Comparison of ENCODE assay signal across 13 mouse cellular contexts in genomic region chr9:109102541-109102940, GRCm38 (mm10). TPM values are rescaled to one million over a fixed set of nuclear protein-coding genes. Genes with fewer than 3 reads are reported as not detected.
"Had no signal": no experiment of that assay in that cellular context is flagged by ENCODE, and none has a peak within 500 bp of the region (broad histone marks: within the 10 kb centered on the region; RNA-seq: fewer than 3 reads in every experiment).

No protein-coding gene starts in this region.

- H3K4me2 ChIP-seq: limb, embryonic 15.5 days; liver, embryonic 11.5 days; lung, embryonic 14.5 days had no signal

- H3K9me3 ChIP-seq: limb, embryonic 15.5 days had no signal

- H3K4me3 ChIP-seq: layer of hippocampus, adult 2 months; limb, embryonic 15.5 days had no signal

- DNase-seq: kidney, postnatal 25 days; layer of hippocampus, adult 9-11 months; liver, postnatal 0 days; lung, embryonic 14.5 days; midbrain, embryonic 14.5 days; thymus, postnatal 25 days had no signal

- H3K27ac ChIP-seq: kidney, postnatal 0 days; limb, embryonic 15.5 days; liver, embryonic 14.5 days; macrophage had no signal

- H3K27me3 ChIP-seq: limb, embryonic 15.5 days had no signal

- ATAC-seq: liver, postnatal 0 days; lung, postnatal 0 days had no signal

- H3K9ac ChIP-seq: limb, embryonic 15.5 days; liver, embryonic 14.5 days; liver, postnatal 0 days; lung, embryonic 14.5 days had no signal

RNA-seq across cellular contexts. Expression of gene Plxnb1, which starts 7.4 kb away (rescaled TPM):
- polyA plus RNA-seq: macrophage had no signal
